Mouse (Mus musculus): ENCODE results near the gene Rlim.
A peak's percentile ranks its signal among the peaks of the same experiment; 100 is the strongest.

Gene Rlim

DNA sequence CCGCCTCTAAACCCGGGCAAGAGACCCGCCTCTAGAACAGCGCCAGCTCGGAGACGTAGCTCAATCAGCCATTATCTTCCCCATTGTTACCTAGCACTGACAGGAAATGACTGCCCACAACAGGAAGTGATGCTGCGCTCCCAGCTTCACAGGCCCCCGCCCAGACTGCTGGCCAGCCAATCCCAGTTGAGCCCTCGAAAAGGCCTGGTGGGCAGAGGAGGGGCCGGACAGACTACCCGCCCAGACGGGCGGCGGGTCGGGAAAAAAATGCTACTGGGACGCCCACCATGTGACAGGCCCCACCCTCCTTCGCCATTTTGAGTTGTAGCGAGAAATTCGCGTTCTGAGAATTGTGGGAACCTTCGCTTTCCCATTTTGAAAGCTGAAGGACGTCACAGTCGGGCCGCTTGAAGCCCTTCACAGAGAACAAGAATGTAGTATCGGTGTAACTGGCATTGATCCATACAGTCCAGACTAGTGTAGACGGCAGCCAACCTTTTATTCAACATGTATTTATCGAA, at the start of gene Rlim:
Gene Rlim, minus strand, starts transcription at position 116 of the 521 bp plus-strand sequence.
- peak; percentile 98 for DNase-seq (ENCODE audit: low read depth, low spot score)

GRCm38 (mm10) chrX:104017196-104017595, 36.1 kb upstream of the Rlim start:
- DNase-seq (ENCODE audit: low read depth, low spot score): peak; percentile 6

DNA sequence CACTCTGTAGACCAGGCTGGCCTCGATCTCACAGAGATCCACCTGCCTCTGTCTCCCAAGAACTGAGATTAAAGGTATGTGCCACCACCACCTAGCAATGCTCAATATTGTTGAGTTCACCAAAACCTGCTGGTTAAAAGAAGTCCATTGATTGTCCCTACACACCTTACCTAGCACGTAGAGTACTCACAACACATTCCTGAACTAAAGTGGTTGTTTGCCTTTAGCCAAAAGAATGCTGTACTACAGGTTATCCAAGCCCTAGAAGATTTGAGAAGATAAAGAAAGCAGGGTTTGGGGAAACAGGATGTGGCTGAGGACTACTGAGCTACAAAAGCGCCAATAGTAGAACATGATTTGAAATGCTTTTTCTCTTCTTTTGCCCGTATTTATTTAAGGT, 34.0 kb upstream of the Rlim start:
- no peak for DNase-seq (ENCODE audit: low read depth, low spot score)

DNA sequence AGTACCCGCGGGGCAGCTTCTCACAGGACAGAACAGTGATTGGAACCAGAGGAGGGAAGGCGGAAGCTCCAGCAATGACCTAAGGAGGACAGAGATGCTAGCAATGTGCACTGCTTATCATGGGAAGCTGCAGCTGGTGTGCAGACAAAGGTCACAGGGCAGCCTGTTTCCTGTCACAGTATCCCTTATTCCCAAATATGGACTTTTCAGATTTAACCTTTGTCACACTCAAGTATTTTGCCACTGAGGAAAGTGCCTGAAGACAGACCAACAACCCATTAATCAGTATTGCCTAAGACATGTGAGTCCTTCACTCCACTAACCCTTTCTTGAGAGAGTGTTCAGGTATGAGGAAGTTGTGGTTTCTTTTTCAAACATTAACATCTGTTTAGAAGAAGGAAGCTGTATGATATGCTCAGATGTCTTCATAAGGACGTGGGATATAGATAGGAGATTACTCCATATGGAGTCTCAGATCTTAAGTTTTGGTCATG, 32.3 kb upstream of the Rlim start:
- no peak for DNase-seq (ENCODE audit: low read depth, low spot score)

DNA sequence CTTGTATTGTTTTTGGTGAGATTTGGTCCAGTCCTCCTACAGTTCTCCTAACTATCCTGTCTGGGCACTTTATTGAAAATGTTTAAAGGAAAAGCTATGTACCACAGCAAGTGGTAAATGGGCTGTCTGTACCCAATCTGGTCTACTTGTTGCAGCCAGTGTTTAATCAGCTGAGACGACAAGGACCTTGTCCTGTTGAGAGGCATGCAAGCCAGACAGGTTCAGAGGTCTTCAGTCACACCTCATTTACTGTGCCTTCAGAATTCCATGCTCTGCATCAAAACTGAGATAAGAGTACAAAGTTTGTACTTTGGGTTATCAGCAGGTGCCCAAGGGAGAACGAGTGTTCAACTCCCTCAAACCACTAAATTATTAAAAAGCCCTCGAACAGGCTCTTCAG, 13.7 kb upstream of the Rlim start:
- DNase-seq (ENCODE audit: low read depth, low spot score): no peak

DNA sequence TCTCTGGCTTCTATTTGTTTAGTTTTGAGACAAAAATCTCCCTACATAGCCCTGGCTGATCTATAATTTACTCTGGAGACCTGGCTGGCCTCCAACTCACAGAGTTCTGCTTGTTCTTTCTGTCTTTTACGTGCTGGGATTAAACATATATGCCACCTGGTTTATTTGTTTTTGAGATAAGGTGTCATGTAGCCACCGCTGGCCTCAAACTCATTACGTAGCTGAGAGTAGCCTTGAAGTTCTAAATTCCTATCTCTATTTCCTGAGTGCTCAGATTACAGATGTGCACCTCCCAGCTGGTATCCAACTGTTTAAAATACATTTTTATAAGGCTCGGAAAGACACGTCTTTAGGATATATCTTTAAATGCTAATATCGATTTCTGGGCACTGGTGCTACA, 12.8 kb upstream of the Rlim start:
- no peak for DNase-seq (ENCODE audit: low read depth, low spot score)

GRCm38 (mm10) chrX:103991702-103992101, 10.6 kb upstream of the Rlim start:
- no peak for DNase-seq (ENCODE audit: low read depth, low spot score)

DNA sequence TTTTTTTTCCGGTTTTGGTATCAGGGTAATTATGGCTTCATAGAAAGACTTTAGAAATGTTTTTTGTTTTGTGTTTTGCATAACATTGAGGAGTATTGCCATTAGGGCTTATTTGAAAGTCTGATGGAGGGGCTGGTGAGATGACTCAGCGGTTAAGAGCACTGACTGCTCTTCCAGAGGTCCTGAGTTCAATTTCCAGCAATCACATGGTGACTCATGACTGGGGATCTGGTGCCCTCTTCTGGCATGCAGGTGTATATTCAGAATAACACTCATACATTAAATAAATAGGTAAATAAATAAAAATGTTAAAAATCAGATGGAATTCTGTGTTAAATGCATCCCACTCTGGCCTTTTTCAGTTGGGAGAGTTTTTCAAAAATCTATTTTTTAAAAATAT, 9.3 kb upstream of the Rlim start:
- DNase-seq (ENCODE audit: low read depth, low spot score): peak; percentile 20

DNA sequence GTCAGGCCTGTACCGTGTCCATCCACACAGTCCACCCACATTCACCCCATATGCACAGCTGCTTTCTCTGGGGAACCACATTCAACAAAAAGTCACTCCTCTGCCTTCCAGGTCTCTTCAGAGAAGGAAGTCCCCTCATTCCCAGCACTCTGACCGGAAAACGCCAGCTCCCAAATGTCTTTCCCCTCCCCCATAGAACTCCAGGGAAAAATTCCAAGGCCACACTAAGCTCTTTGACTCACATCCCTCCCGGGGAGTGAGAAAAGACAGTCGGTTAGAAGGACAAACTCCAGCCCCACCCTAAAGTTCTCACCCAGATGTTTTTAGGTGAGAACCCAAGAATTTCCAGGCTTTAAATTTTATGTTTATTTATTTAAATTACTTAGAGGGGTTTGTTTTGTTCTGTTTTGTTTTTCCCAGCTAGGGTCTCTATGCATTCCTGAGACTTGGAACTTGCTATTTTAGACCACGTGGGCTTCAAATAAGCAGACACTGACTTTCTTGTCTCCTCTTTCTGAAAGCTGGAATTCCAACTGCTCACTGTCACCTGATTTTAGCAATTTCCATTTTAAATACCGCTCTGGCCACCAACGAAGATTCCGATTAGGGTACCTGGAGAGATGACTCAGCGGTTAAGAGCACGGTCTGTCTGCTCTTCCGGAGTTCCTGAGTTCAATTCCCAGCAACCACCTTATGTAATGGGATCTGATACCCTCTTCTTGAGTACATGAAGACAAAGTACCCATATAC, 6.3 kb upstream of the Rlim start:
- DNase-seq (ENCODE audit: low read depth, low spot score): no peak

- DNase-seq (ENCODE audit: low read depth, low spot score): peak; percentile 62
Measured at GRCm38 (mm10) chrX:103986159-103986558, 5.1 kb upstream of the Rlim start.

- no peak for DNase-seq (ENCODE audit: low read depth, low spot score)
Measured at GRCm38 (mm10) chrX:103984992-103985391, 3.9 kb upstream of the Rlim start.

DNA sequence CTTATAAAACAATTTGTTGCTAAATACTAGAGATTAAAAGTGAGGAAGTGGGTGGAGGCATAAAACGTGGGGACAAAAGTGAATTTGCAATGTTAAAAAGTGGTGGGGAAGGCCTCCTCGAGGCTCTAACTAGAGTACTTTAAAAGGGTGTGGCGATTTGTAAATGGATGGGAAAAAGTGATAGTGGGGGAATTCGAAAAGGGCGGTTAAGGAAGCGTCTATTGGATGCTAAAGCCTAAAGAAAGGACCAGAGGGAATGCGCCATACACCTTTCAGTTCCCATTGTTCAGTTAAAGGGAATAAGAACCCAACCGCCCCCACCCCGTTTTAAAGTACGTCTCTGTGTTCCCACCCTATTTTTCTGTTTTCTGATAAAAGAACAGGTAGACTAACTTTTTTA, 722 bp upstream of the Rlim start:
- DNase-seq (ENCODE audit: low read depth, low spot score): no peak

DNA sequence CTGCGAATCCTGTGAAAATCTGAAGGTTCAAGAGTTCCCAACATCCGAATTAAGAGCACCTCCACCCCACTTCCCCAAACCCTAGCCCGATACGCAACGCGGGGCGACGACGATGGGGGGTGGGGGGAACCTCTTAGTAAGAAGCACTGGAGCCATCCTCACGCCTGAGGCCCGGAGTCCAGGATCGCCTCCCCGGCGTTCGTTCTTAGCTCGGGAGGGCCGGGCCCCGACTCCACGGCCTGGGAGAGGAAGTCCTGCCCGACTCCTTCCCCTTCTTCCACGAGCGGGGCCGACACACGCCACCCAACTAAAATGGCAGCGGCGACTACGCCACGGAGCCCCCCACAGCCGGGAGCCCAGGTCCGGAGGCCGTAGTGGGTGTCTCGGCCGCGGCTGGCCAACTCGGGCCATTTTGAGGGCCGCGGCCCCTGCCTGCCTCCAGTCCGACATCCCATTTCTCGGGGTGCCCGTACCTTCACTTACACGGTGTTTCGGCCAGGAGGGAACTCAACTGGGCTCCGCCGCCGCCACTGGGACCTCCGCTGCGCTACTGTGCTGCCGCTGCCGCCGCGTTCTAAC, 405 bp downstream of the Rlim start:
- peak; percentile 24 for DNase-seq (ENCODE audit: low read depth, low spot score)

- no peak for DNase-seq (ENCODE audit: low read depth, low spot score)
Measured at GRCm38 (mm10) chrX:103980036-103980435, 1.0 kb downstream of the Rlim start.

DNA sequence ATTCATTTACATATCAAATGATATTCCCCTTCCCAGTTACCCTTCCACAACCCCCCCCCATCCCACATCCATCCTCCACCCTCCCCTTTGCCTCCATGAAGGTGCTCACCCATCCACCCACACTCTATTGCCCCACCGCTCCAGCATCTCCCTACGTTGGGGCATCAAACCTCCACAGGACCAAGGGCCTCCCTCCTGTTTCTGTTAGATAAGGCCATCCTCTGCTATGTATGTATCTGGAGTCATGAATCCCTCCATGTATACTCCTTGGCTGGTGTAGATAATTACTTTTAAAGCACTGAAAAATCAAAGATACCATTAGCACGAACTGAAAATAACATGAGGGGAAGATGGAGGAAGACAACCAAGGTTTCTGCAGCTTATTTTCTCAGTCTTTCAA, 41.4 kb downstream of the Rlim start:
- DNase-seq (ENCODE audit: low read depth, low spot score): no peak

DNA sequence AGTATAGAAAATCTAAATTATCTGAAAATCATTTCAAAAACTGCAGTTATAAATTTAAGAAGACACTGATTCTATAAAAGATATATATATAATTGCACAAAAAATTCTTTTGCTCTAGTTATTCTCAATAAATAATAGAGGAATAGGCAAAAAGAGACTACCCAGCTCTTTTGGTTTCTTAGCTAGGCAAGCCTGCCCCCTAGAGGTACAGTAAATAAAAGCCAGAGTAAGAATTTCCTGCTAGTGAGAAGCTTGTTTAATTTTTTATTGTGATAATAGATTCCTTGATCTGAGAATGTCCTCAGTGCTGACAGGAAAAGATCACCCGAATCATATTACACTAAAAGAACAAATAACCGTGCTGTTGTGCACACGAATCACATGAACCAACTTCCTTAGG, 43.8 kb downstream of the Rlim start:
- DNase-seq (ENCODE audit: low read depth, low spot score): peak; percentile 34

DNA sequence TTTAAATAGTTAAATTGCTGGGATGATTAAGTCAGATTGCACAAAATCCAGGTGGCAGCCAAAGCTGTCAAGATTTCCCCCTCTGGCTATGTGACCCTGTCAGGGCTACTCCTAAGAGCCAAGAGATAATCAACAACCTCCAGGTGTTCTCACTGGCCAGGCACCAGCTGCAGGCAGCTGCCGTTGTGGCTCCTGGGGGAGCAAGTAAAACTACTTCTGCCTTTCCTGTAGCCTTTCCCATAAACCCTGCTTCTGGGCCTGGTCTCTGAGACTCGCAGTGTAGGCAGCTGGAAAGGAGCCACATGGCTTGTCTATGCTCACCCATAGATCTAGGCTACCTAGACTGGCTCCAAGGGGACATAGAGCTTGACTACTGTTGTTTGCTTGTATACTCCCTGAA, 58.6 kb downstream of the Rlim start:
- no peak for DNase-seq (ENCODE audit: low read depth, low spot score)

GRCm38 (mm10) chrX:103918954-103919353, 62.1 kb downstream of the Rlim start:
- no peak for DNase-seq (ENCODE audit: low read depth, low spot score)

GRCm38 (mm10) chrX:103914790-103915189, 66.3 kb downstream of the Rlim start:
- peak; percentile 58 for DNase-seq (ENCODE audit: low read depth, low spot score)
